Mouse (Mus musculus) CH12F3 (cell line): ENCODE data around the gene Gmds.

Source experiments
- in situ Hi-C: fragments of 300-500 bp; cut with MboI; formaldehyde crosslinking; loops from 2 replicates; pipeline ENCODE4 v1.14.3; 2020; ENCODE audit warnings: low sequenced_read_pairs

The Gmds gene

DNA sequence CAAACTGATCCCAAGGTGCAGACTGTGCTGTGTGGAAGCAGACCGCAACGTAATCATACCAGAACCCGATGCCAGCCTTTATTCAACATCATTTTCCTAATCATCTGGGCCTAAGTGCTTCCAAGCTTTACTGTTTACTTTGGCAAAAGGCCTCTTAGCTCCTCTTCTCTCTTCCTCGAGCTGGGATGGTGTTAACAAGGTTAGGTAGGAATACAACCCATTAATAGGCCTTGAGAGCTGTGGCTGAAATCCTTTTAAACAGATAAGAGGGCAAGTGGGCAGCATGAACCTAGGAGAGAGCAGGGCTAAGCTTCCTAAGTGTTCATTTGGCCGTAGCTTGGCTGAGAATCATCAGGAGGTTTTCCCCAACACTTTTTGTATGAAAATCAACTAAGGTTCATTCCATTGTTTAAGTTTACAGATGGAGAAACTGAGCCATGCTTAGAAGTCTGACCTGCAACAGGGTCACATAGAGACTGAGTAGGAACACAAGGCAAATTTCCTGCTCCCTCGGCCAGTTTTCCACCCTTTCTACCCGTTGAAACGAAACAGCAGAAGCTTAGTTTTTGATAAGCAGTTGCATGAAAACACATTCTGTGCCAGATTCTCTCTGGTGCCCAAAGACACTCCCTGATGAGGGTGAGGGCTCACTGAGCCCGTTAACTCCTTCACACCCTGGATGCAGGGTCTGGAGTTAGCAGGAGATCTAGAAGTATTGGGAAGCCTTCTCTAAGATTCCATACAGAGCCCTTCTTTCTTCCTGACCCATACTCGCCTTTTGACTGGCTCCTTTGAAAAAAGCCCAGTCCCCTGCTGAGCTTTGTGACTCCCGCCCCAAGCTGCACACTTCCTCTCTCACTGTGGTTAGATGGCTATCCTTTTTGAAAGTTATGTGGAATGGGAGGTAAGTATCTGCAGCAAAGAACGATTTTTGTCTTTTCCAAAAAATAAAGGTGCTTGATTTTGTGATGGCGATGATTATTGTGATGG is 379.9 kb downstream of the Gmds start:
- in situ Hi-C loops: no loop called here

DNA sequence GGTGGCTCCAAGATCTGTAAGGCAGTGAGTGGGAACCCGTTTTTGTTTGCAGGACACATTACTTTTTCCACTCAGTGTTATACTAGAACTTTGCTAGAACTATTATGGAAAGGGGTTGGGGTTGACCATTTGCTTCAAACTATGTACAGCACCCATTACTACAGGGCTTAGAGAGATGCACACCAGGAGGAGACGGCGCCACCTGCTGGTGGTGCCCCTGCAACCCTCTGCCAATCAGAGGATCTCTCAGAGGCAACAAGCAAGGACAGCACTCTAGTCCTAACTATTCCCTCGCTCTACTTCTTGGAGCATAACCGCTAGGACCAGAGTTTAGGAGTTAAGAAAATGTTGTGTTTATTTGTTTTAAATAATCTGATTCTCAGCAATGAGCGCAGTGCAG is 382.0 kb downstream of the Gmds start:
- in situ Hi-C loops: no loop called here

DNA sequence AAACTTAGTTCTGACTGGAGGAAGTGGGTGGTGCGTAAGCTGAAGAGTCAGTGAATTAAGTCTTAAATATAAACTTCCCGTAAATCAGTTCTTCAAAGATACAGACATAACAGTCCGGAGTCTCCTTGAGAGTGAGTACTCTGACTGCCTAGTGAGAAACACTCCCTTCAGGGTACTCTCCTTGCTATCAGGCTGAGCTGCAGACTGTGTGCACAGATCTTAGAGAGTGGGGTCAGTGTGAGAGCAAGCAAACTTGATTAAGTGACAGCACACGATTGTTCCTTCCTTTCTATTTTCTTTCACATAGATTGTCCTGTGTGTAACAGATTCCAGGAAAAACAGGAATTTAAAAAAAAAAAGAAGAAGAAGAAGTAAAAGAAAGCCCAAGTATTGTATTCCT is 382.4 kb downstream of the Gmds start:
- in situ Hi-C loops: no loop called here

DNA sequence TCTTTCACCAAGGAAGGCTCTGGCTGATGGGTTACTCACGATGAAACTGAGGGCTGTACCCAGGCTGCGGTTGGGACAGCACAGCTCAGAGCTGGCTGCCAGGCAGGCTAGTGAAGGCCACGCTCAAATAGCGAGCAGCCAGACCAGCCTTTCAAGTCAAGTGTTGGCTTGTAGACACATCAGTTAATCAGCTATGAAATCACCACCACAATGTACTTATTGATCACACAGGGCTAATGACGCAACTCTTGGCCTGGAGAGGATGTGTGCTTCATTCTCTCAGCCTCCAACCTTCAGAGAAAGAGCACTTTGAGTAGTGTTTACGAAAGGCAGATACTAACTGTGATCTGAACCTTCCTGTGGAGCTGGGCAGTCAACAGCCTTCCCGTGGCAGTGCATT is 383.4 kb downstream of the Gmds start:
- in situ Hi-C loops: no loop called here

DNA sequence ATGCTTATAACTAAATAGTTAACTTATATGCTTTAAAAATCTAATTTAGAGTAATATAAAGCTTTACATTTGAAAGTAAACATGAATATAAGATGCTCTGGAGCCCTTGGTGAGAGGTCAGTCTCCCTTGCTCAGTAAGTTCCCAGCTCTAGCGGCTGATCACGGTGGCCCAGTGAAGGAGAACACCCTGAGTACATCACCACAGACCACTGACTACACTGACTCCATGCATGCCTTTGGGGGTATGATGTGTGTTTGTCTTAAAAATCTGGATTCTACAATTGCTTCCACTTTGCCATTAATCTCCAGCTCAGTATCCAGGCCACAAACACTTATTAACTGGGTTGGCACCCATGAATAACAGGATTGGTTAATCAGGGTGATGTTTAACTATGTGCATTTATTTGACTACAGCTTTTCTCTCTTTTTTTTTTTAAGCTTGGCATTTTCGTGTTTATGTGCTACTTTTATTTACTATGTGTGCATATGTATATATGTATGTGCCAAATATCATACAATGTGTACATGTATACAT is 393.8 kb downstream of the Gmds start:
- in situ Hi-C loops: no loop called here

DNA sequence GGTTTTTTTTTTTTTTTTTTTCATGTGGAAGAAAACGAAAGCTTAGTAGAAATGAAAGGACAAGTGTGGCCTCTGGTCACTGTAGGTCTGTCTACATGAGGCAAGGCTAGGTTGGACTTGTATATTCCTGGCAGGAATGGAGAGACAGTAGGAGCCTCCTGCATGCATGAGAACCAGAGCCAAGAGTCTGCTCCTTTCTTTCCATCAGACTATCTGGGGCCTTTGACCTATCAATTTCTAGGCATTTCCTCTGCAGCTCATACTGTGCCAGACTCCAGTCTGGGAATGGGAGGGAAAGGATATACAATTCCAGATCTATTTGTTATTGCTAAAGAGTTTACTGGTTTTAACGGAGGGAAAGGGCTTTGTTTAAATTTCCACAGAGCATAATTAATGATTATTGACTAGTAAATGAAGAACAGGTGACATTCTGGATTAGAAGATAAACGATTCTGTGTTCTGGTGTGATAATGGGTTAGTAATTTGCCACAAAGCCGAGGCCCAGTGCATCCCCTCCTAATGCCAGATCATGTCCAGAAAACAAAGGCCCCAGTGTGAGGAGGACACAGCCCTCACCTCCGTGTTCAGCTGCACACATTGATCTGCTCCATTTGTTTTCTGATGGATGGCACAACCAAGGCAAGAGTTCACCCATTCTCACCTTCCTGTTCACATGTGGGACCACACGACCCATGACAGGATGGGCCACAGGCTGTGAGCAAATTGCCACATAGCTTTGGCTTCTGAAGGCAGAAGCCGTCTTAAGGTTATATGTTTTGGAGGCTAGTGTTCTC is 394.9 kb downstream of the Gmds start:
- in situ Hi-C loops: no loop called here

DNA sequence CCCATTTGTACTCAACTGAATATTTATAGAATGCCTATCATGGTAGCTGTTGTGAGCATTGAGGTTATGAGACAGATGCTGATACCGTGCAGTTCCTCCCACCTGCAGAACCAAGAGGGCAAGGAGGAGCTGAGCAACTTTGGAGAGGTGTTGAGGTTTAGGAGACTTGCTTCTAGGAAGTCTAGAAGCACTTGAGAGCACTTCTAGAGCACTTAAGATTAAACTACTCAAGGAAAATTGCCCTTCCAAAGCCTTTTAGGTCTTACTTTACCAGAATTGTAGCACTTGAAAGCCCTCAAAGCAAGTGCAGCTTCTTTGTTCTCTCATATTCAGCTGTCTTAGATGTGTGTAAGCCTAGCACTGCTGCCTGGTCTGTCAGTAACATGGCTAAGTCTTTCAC is 409.2 kb downstream of the Gmds start:
- in situ Hi-C loops: no loop called here

DNA sequence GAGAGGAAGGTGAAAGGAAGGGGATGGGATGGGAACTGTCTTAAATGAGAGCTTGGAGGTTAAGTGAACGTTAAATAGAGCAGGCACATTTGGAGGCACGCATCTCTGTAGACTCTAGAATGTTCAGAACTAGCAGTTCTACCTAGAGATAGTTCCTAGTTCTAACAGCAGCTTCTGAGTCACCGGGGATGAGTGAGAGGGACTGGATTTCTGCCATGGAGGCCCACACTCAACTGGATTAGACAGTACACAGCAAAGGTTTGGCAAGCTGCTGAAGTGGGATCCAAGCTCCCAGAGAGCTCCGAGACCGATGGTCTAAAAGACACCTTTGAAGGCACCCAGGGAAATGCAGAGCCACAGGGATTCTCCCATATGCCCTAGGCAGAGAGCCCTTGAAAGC is 411.9 kb downstream of the Gmds start:
- in situ Hi-C loops: no loop called here

DNA sequence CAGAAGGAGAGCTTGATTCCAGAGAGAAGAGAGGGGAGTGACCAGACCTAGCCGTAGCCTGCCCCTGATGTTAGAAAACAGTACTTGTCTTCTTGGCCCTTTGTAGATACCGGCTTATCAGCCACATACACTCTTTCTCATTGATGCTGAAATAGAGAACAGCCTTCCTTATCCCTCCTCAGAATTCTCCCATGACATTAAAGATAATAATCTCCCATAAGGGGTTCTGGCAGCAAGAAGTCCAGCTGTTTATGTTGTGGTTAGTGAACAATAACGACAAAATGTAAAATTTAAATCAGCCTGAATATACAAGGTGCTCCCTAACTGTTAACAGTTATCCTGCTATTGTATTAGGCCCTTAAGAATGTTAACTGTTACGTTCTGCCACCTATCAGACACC is 414.0 kb downstream of the Gmds start:
- in situ Hi-C loops: no loop called here

DNA sequence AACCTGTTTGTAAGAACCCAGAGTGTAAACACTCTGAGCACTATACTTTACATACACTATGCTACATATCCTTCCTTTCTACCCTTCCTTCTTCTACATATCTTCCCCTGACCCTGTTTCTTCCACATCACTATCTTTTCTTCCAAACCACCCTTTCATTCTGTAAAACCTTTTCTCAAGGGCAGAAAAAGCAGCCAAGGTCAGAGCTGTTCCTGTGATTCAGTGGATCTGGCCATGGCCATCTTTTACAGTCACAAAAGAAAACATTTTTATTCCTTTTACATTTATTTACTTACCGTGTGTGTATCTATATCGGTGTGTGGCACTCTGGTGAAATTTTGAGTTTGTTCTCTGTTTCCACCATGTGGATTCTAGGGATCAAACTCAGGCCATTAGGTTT is 418.8 kb downstream of the Gmds start:
- in situ Hi-C loops: no loop called here

DNA sequence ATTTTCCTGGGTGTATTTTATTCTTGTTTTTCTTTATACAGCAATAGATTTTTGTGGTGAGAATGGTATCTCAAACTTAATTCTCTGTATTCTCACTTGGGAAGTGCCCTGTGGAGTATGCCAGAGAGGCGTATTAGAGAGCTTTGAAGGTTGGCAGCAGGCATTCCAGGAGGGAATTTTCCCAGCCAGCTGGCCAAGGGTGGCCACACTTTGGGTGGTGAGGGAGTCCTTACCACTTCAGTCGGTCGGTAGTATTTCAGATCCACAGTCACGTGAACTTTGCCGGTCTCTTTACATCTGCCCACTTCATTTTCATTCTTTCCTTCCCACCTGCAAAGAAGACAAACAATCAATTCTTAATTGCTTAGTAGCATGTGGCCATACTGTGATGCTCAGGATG is 421.2 kb downstream of the Gmds start:
- in situ Hi-C loops: no loop called here

DNA sequence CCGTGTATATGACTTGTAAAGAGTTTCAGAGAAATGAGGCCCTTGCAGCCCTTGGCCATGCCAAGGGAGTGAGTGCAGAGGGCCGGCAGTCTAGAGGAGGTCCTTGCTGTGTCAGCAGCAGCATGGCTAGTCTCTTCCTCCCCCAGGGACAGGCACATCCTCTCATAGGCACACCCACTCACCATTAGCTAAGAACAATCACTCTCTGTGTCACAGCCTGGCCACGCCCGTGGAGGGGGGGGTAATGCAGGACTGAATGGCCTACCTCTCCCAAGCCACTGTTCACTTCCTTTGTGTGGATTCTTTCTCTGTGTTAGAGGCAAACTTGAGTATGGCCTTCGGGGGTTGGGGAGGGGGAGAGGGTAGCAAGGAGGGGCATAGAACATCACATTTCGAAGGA is 422.8 kb downstream of the Gmds start:
- in situ Hi-C loops: no loop called here

DNA sequence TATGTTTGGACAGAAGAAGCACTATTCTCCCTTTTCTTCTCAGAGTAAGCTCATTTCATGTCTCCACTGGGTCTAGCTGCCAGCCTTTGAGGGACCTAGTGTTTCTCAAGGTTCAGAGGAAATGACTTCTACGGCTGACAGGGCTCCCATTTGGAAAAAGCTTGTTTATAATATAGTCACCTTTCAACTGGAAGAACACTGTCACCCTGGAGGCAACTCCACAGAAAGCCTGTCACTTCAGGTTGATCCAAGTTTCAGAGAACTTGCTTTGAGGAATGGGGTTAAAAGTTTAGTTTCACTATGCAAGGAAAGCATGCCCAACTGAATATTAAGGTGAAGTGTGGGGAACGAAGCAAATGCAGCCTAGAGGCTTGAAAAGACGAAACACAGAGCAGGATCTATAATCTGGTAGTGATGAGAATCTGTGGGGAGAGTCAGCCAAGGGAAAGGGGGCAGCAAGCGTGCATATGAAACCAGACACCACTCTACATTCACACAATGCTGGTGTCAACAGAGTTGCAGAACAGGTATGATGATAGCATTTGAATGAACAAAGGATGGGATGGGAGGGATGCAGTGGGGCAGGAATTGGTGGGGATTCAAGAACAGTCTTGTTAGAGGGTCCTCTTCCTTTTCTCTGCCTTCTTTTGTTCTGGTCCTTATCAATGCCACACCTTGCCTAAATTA is 423.5 kb downstream of the Gmds start:
- in situ Hi-C loops: no loop called here

DNA sequence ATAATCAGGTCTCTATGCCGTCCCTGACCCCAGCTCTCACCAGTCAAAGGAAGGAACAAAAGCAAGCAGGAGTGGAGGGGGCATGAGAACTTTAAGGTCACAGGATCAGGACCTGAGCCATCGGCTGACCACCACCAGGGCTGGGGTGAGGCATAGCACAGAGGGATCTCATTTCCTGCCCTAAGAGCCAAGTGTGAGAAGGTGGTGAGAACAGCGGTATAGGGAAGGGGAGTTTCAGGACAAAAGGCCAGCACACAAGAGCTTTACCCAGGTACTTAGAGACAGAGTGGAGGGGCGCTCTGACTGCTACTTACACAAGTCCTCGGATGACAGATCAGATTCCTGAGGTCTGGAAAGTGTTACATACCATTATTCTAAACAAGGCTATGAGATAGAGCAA is 426.6 kb downstream of the Gmds start:
- in situ Hi-C loops: no loop called here

DNA sequence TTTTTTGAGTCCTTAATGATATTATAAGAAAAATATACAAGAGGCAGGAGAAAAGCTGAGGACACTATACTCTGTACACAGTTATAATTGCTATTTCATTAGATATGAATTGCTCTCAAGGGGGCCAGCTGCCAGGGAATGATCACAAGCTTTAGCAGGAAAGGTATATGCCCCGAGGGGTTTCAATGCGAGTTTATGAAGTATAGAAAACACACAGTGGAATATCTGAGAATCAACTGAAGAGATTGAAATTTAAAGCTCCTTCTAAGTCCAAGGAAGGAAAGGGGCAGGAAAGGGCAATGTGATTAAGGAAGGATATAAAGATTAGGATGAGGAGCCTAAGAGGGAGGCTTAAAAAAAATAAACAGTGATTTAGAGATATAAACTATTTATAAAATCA is 427.2 kb downstream of the Gmds start:
- in situ Hi-C loops: no loop called here

DNA sequence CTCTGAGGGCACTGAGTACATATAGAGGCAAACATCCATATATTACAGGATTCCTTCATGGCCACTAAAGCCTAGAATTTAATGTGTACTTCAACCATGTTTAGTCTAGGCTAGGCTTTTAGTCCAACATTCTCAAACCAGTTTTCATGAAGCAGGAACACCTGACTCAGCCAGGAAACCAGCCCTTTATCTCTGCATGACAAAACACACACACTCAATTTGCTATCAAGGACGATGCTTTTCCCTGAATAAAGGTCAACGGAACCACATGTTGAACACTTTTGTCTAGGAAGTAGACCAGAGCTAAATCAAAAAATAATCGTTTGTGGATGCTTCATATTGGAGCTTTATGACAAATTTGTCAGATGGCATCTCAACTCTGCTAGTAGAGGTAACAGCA is 429.5 kb downstream of the Gmds start:
- in situ Hi-C loops: no loop called here

DNA sequence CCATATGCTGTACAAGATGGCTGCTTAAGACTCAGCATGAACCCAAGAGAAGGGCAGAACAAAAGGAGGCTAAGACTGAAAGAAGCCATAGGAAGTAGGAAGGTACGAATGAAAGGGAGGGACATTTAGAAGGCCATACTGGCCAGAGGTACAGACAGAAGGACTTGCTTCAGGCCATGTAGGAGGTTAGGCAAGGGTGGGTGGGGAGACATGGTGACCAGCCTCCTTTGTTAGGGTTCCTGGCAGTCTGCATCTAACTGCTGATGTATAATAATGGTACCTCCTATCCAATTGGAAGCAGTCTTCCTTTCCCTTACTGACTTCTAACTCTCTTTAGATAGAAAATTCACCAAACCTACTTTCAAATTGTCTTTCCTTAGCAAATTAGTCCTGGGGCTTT is 432.0 kb downstream of the Gmds start:
- in situ Hi-C loops: no loop called here

DNA sequence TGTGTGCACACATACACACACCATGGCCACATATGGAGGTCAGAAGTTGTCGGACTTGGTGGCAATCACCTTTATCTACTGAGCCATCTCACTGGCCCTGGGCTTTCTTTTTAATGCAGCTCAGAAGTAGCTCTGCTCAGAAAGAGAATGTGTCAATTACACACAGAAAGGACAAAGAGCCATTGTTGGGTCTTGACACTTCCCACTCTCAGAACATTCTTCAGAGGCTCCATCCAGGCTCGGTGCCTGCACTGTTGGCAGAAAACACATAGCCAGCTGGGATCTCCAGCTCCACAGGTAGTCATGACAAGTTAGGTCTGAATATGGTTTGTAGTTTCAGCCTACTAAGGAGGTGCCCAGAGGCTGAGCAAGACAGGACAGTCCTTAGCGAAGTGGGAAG is 438.3 kb downstream of the Gmds start:
- in situ Hi-C loops: no loop called here

DNA sequence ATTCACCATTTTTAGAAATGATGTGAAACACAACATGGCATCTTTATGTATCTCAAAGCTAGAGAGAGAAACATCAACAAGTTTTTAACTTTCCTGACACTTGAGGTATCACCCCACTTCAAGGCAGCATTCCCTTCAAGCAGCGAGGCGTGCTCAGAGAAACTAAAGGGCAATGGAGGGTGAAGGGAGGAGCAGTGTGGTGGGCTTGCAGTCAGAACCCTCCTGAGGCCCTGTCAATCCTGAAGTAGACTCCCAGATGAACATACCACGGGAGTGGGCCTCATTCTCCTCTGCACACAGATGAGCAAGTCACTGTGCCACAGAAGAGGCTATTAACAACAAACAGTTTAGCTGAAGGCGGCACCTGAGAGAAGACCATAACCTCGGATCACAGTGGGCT is 439.1 kb downstream of the Gmds start:
- in situ Hi-C loops: no loop called here

DNA sequence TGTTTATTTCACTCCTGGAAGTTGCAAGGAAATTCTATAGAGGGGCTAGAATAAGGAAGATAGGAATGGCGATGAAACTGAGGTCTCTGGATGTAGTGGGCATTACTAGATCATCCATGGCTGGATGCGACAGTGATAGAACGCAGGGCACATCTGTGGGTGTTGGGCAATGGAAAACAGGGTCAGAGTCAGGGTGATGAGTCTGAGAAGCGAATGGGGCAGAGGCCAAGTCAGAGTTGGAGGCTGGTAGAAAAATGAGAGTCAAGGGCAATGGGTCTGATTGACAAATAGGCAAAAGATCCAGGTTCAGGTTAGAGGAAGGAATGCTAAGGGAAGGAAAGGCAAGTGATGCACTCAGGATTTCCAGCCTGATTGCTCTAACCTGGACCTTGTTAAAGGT is 441.0 kb downstream of the Gmds start:
- in situ Hi-C loops: no loop called here

DNA sequence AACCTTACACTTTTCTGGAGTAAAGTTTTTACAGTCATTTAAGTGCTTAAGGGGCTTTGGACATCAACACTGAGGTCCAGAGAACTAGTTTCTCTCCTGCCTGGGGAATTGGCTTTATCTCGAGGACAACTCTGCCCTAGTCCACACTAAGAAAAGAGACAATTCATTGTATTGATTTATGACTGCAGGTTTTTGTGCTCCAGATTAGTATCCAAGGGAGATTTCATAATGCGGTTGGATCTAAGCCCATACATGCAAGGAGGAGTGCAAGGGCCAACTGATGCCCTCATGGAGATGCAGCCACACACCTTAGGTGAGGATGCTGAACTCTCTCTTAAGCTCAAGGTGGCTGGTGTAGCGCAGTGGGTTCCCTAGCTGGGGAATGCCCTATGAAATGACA is 444.0 kb downstream of the Gmds start:
- in situ Hi-C loops: no loop called here
